Mouse (Mus musculus) lung, adult 2 months (tissue): ENCODE results near the gene Tardbp.

Experiments
- CTCF ChIP-seq: fragments of 200-500 bp; IDR thresholded peaks from 2 replicates; pipeline ENCODE4 v1.5.1; 2011; ENCODE audit warnings: mild to moderate bottlenecking, low read length, control low read depth; ENCODE audit not compliant: insufficient read depth
- POLR2A ChIP-seq: fragments of 200-500 bp; IDR thresholded peaks from 2 replicates; pipeline ENCODE4 v1.6.1; 2011; ENCODE audit warnings: low read depth, mild to moderate bottlenecking, control low read depth, low read length, borderline replicate concordance; ENCODE audit errors: extremely low read depth

DNA sequence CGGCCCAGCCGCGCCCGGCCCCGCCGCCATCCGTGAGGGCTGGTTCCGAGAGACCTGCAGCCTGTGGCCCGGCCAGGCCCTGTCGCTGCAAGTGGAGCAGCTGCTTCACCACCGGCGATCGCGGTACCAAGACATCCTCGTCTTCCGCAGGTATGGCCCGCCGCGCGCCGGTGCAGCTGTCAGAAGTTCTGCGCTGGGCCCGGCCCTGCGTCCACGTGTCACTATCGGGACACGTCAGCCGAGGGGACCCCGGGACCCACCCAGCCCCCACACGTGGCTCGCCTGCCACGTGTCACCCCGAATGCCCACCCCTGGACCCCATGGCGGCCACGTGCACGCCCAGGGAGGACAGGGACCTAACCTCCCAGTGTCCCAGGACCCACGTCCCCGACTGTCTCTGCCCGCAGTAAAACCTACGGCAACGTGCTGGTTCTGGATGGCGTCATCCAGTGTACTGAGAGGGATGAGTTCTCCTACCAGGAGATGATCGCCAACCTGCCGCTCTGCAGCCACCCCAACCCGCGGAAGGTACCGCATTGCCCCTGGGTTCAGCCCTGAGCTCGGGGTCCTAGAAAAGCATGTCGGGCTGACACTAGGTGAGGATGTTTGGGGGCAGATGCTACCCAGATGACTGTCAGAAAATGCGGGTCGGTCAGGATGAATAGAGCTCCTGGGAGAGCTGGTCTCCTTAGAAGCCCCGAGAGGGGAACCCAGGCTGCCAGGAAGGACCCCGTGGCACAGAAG, 35.0 kb downstream of the Tardbp start:
- TF ChIP-seq CTCF, result no peak
- TF ChIP-seq POLR2A, result no peak
